Mouse (Mus musculus) brain, embryonic 14.5 days (tissue): Measurements from ENCODE around the gene Ccdc141. TPM values are rescaled to one million over a fixed set of nuclear protein-coding genes. Genes with fewer than 3 reads are reported as not detected.
A peak's percentile ranks its signal among the peaks of the same experiment; 100 is the strongest.

Experiments used
- DNase-seq: peaks from one replicate; pipeline ENCODE4 v3.0.0-alpha.2; 2011; ENCODE audit warnings: low read depth
- CTCF ChIP-seq: fragments of 200-500 bp; IDR thresholded peaks from 2 replicates; pipeline ENCODE4 v1.5.1; 2012; ENCODE audit warnings: inconsistent platforms, mild to moderate bottlenecking, moderate library complexity, borderline replicate concordance; ENCODE audit not compliant: insufficient read depth, insufficient read length; ENCODE audit errors: extremely low read depth
- POLR2A ChIP-seq: fragments of 200-500 bp; IDR thresholded peaks from 2 replicates; pipeline ENCODE4 v1.6.1; 2012; ENCODE audit warnings: mild to moderate bottlenecking, inconsistent platforms, borderline replicate concordance; ENCODE audit not compliant: poor library complexity, insufficient read depth, insufficient read length, severe bottlenecking; ENCODE audit errors: extremely low read depth
- polyA plus RNA-seq: library from polyadenylated mRNA; depleted of rRNA; stranded (reverse); fragments of >200 nt; gene quantifications from 2 replicates; pipeline ENCODE4 v1.2.3, GENCODE M21; 2012

The Ccdc141 gene
- polyA plus RNA-seq, 1 experiment, result 5.1 TPM

DNA sequence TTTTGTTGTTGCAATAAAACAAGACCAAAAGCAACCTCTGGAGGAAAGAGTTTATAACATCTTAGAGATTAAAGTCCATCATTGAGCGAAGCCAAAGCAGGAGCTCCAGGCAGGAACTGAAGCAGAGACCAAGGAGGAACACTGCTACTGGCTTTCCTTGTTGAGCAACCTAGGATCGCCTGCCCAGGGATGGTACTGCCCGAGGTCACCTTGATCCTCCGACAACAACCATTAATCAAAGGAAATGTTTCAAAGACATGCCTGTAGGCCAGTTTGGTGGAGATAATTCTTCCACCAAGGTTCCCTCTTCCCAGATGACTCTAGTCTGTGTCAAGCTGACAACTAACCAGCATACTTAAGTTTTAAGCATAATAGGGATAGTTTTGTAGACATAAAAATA lies 91.7 kb downstream of the Ccdc141 start:
- no peak for TF ChIP-seq CTCF
- TF ChIP-seq POLR2A, result no peak
- no peak for DNase-seq

DNA sequence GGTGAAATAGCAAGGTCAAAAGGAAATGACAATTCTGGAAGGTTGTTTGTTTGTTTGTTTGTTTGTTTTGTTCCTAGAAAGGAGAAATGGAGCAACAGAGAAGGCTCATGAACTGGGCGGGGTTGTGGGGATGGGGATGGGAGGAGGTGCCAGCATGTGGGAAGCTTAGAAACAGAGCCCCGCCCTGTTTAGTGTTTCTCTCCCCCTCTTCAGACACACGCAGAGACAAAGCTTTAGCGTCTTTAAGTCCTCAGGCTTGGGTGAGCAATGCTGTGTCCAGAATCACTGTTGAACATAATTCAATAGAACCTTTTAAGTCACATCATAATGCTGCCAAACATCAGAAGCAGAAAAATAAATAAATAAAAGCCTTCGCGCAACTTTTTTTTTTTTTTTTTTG lies 96.1 kb downstream of the Ccdc141 start:
- TF ChIP-seq CTCF, result no peak
- no peak for TF ChIP-seq POLR2A
- DNase-seq, result peak; percentile 37

DNA sequence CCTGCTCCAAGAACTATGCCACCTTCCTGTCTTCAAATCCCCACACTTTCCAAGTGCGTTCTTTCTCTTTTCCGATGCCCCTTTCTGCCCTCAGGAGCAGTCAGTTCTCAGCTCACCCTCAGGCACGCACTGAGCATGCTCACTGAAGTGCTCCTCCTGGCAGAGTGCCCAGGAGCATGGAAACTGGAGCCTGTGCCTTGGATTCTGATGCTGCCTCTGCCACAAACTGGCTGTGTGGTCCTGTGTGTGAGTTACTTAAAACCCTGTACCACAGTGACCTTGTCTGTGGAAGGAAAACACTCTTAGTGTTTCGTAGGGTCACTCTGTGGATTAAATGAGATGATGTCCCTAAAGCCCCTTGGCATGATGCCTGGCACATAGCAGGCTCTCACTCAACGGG lies 96.5 kb downstream of the Ccdc141 start:
- TF ChIP-seq POLR2A (no peak), CTCF (no peak)
- DNase-seq, result peak; percentile 75

DNA sequence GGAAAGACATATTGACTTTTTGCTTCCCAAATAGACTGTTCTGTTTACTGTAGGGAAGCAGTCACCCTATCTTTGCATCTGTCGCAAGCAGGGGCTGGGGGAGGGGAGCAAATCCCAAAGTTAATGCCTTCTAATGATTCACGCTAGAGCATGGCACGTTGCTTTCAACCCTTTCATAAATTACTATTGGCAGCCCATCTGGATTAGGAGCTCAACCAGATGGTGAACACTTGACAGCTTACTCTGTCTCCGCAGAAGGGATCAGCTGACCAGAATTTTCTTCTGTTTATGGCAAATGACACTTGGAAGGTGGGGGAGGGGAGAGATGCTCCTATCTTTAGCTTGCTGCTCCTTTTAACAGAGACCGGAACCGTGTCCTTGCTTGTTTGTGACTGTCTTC lies 105.1 kb downstream of the Ccdc141 start:
- TF ChIP-seq POLR2A, result no peak
- no peak for TF ChIP-seq CTCF

DNA sequence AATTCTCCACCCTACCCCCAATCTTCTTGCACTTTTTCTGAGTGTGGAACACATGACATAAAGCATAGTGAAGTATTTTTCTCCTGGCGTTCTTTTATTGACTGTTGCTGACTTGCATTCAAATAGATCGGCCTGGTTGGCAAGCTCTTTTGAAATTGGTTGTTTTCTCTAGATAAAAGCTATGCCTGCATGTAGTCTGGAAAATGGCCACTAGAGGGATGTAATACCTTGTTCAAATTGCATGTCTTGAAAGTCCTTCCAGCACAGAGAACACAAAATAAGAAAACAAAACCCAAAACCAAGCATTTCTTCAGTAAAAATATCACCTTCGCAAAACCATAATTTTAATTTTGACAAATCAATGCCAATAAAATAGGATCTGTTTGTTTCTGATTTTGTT lies 108.6 kb downstream of the Ccdc141 start:
- DNase-seq, result peak; percentile 91
- TF ChIP-seq POLR2A (no peak), CTCF (peak; percentile 35; the same call in 1 of the 2 replicates)

More for the DNA sequence above, 105.1 kb downstream of the Ccdc141 start:
- peak; percentile 94 for DNase-seq

DNA sequence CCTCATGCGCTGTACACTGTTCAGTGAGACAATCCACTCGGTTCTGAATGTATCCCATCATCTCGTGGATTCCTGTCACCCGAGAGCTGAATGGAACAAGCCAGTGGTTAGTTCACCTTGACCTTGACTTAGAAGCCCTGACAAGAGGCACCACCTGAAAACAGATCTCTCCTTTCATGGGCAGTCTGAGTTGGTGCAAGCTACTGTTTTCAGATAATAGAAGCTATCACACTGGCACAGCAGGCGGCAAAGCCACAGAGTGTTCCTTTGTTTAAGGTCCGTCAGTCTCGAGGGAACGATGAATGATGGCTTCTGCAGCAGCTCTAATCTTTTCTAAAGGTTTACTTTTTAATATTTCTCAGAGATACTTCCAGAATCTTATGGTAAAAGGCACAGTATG lies 110.8 kb downstream of the Ccdc141 start:
- DNase-seq, result peak; percentile 55
- TF ChIP-seq POLR2A (no peak), CTCF (no peak)

DNA sequence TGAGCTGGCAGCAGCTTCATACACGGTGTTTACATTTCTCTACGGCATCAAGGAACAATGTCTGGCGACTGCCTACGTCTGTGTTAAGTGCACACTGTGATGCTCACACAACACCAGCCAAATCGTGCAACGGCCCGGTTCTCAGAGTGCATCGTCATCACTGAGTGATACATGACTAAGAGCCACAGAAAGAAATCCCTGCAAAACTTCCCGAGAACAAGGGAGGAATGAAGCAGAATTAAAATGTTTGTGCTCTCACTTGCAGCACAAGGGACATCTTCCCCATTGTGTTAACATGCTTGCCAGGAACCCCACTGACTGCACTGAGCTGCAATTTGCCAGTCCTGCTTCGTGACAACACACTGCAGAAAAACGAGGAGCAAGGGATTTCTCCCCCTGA lies 114.1 kb downstream of the Ccdc141 start:
- TF ChIP-seq POLR2A (no peak), CTCF (no peak)
- peak; percentile 75 for DNase-seq

DNA sequence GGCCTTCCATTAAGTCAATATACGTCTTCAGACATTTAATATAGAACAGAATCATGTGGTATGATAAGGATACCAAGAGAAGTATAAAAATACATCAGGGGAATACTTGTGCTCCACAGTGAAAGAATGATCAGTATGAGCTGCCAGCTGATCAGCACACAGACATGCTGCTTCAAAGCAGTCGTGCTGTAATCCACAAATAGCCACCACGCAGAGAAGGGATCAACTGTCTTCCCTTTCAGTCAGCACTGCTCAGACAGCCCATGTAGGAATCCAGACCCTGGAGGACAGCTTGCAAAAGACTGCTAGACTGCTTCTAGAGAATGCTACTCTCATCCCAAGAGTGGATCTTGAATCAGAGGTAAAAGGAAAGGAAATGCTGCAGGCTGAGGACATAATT lies 127.5 kb downstream of the Ccdc141 start:
- TF ChIP-seq CTCF, result no peak
- TF ChIP-seq POLR2A, result no peak
- DNase-seq, result no peak

DNA sequence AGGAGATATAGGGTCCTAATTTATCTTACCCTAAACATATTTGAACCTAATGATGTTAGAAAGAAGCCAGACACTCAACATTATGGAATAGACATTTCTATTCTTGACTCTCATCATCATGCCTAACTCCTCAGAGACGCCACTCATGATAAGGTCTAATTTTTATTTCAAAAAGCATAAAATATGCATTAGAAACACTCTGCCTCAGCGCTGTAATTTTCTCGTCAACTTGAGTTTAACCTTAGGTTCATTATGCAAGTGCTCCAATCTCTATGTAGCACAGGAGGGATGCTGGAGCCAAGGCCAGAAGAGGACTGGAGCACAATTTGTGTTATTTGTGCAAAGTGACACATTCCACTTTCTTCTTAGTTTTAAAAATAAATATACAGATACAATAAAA lies 130.8 kb downstream of the Ccdc141 start:
- no peak for TF ChIP-seq POLR2A
- no peak for TF ChIP-seq CTCF
- DNase-seq, result peak; percentile 62

DNA sequence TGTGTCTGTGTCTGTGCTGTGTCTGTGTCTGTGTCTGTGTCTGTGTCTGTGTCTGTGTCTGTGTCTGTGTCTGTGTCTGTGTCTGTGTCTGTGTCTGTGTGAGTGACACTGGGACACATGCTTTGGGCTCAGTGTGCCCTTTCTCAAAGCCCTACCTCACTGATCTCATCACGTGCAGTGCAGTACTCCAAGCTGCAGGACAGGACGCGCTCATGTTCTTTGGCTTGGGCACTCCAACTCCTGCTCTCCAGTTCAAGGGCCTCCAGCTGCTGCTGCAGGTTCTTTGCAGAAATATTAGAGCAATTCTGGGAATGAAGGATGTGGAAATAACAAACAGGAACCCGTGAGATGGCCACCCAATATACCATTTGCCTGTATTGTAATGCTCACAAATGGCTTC lies 131.2 kb downstream of the Ccdc141 start:
- TF ChIP-seq CTCF, result no peak
- TF ChIP-seq POLR2A, result no peak
- no peak for DNase-seq

DNA sequence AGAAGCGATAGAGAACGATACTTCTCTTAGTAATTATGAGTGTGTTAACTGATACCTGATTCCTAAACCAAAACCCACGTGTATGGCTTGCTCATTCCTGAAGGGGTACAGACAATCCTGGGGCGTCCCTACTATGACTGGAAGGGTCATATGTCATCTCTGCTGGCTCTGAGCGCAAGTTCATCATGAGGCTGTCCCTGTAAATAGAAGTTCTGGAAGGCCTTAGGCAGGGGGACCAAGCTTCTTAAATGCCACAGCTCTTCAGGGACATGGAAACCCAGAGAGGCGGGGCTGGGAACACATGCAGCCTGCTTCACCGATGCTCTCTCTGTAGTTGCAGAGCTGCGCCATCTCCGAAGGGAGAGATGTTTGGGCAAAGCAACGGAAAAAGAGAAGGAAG lies 133.2 kb downstream of the Ccdc141 start:
- no peak for DNase-seq
- TF ChIP-seq POLR2A (no peak), CTCF (no peak)

DNA sequence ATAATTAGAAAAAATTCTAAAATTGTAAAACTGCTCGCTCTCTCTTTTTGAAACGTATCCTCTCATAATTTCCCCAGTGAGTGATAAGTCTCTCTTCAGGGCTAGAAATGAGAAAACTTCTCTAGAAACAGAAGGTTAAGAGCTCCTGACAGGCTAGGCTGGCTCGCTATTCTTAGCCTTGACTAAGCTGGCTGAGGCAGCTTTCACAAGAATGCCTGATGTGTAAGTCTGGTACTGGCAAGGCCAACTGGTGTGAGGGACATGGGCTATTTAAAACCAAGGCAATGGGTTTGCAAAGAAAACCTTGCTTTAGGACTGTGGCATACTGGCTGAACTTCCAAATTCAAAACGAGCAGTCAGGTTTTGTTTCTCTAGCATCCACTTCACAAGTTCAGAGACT lies 136.3 kb downstream of the Ccdc141 start:
- DNase-seq, result no peak
- no peak for TF ChIP-seq POLR2A
- no peak for TF ChIP-seq CTCF

DNA sequence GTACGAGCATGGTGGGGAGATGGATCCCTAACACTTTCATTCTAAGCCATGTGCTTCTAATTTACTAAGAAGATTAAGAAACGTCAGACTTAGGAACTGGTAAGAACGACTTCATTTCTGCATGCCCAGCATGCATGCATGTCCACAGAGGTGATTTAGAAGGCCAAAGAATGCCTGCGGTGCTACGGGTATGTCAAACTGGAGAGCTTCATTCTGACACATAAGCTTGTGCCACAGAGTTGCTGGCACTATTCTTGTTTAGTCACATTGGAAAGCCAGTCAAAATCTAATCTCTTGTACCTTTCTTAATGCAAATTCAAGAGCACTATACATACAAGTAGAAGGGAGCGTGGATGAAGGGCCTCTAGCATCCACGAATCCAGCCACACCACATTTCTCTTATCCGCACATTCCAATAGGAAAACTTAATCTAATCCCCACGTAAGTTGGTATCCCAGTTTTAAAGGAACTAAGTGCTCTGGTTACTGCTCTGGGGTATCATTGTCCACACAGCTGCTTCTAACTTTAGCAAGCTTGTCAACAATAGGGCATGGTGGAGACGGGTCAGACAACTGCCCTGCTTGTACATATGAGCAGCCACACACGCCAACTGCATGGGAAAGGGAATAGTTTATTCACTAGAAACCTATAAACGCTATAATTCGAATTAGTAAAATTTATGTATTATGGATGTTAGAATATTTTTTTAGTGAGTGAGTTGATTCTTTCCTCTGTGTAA lies 136.9 kb downstream of the Ccdc141 start:
- DNase-seq, result no peak
- TF ChIP-seq POLR2A, result no peak

DNA sequence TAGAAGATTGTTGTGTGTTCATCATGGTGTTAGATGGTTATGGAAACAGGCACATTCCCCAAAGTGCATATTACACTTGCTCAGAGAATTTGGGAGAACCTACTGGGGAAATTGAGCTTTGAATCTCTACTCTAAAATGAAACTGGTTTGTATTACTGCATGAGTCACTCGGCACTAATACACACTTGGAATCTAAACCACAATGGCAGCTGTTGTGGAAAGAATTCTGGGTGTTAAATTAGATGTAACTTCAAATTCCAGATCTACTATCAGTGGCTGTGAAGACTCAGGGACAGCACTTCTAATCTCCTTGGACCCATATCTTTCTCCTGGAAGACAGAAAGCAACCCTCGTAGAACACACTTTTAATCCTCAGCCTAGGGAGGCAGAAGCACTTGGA lies 149.8 kb downstream of the Ccdc141 start:
- TF ChIP-seq CTCF (no peak), POLR2A (no peak)
- no peak for DNase-seq
